In the genomic region with DNA sequence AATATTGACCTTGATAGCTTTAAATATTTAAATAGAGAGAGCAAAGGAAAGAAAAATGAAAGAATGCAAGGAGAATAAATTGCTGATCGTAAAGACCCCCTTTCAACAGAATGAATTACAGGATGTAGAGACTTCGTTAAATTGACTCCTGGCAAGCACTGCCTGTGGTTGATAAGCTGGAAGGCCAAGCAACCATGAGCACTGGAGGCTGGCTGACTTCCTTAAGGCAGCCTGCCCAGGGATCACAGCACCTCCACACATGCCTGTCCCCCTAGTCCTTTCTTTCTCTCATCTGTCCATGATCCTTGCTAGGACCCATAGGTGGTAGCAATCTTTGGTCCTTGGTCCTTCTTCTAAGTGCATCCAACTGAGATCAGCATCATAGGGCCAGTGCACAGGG, we compare ENCODE assay signal across 21 mouse cellular contexts.
DNase-seq lines count a peak whose midpoint lies in the region; ATAC-seq lines count a peak whose summit lies in the region.
"Had no signal": no experiment of that assay in that cellular context is flagged by ENCODE, and none has a peak within 500 bp of the region (broad histone marks: within the 10 kb centered on the region; RNA-seq: fewer than 3 reads in every experiment).

No protein-coding gene starts in this region.

- H3K27me3 ChIP-seq in limb, embryonic 10.5 days (ENCODE audit: low read depth, poor library complexity, severe bottlenecking) = no peaks in the 10 kb centered on the region
- H3K27me3 ChIP-seq: CH12.LX, Patski had no signal

- ATAC-seq in common myeloid progenitor, adult 5-6 weeks (replicated peaks; ENCODE audit: low read depth, poor library complexity, severe bottlenecking) = 0 out of 2 replicates have a peak, but pooled peaks have one; percentile 52
- peak; percentile 56 to 75; a peak in 3 of 4 replicates for ATAC-seq in hematopoietic stem cell, adult 5-6 weeks (replicated peaks in 1 of 2; ENCODE audit: insufficient read depth in 1 of 2, low FRiP score in 2 of 2, low TSS enrichment in 1 of 2, low read depth in 1 of 2, poor library complexity in 2 of 2, severe bottlenecking in 2 of 2)
- ATAC-seq: activated CD4-positive, CD25-positive, alpha-beta regulatory T cell, adult 4 months; CD4-positive, CD25-positive, alpha-beta regulatory T cell, adult 4 months had no signal

- H3K9me3 ChIP-seq in limb, embryonic 10.5 days (replicated peaks) = no peaks in the 10 kb centered on the region
- H3K9me3 ChIP-seq: G1E had no signal

- H3K36me3 ChIP-seq in limb, embryonic 10.5 days = no peaks in the 10 kb centered on the region
- H3K36me3 ChIP-seq: G1E had no signal

- 31% methylated on average over 2 of the region's 2 CpGs for WGBS in limb, embryonic 10.5 days

- no peak overlapping the region for H3K4me3 ChIP-seq in limb, embryonic 10.5 days

- no peak for DNase-seq in limb, embryonic 10.5 days (ENCODE audit: low spot score)
- DNase-seq in frontal cortex, adult 2 months (ENCODE audit: extremely low spot score in 1 of 2, low spot score in 1 of 2) = no peak
- no peak for DNase-seq in left cerebral cortex, adult 8-10 months (ENCODE audit: low spot score in 2 of 2)
- no peak for DNase-seq in spleen, postnatal 4 days (ENCODE audit: low spot score in 2 of 2)
- DNase-seq: adrenal gland, adult 2 months; adrenal gland, adult 8-10 months; adrenal gland, postnatal 10 days; adrenal gland, postnatal 14 days; adrenal gland, postnatal 25 days; adrenal gland, postnatal 36 days; B cell, adult 2 months; cerebellum, adult 11 months; cerebellum, adult 11-12 months; cerebellum, adult 18-20 months had no signal

- H3K4me1 ChIP-seq in limb, embryonic 10.5 days = peaks cover 30% of the 10 kb centered on the region

- peak overlapping the region; percentile 63; the same call in 1 of the 2 replicates for H3K27ac ChIP-seq in limb, embryonic 10.5 days
